Mouse (Mus musculus): ENCODE results near the gene Nemp1. TPM values are rescaled to one million over a fixed set of nuclear protein-coding genes. Genes with fewer than 3 reads are reported as not detected.

The Nemp1 gene
- total RNA-seq, 1 experiment = 23.6 TPM

DNA sequence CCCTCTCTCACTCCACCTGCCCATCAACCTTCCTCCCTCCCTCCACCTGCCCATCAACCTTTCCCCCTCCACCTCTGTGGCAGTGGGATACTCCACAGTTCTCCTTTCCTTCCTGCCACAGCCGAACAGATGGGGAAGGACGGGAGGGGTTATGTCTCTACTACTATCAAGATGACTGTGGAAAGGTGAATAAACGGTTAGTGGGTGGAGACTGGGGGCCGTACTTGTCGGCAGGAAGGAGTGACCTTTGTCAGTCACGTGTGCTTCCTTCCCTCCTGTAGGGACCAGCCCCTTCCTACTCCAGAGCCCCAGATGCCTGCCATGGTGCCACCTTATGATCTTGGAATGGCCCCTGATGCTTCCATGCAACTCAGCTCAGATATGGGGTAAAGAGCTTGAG is 8.6 kb upstream of the Nemp1 start:
- Histone ChIP-seq H3K9ac (ENCODE audit: insufficient read depth, low read depth, low read length, poor library complexity, severe bottlenecking) (peak overlapping the region; percentile 78), H3K4me1 (ENCODE audit: control insufficient read depth in 2 of 2, insufficient read depth in 2 of 2, low read length in 2 of 2, poor library complexity in 1 of 2) (peaks cover 0 to 27% of the 10 kb centered on the region in 2 experiments; a peak in 2 of 4 replicates), H3K36me3 (ENCODE audit: control insufficient read depth, insufficient read depth, low read length, poor library complexity, severe bottlenecking) (peaks cover 9% of the 10 kb centered on the region), H3K9me3 (ENCODE audit: control insufficient read depth, insufficient read depth, low read depth, low read length) (no peaks in the 10 kb centered on the region), H3K4me3 (ENCODE audit: insufficient read depth in 1 of 2, low read depth in 1 of 2, low read length in 2 of 2, poor library complexity in 1 of 2, severe bottlenecking in 1 of 2) (peak overlapping the region; percentile 71 to 93), H3K27ac (ENCODE audit: insufficient read depth, low read depth, low read length, poor library complexity, severe bottlenecking) (0 out of 2 replicates have a peak overlapping the region, but pooled peaks have one; percentile 50)
- no peak for DNase-seq (ENCODE audit: low read depth, low spot score)
- in situ Hi-C loops (cut with MboI; ENCODE audit: low sequenced_read_pairs in 2 of 2, unreplicated experiment in 2 of 2) = no loop called here
- TF ChIP-seq CHD2 (IDR thresholded peaks at IDR 0.05; ENCODE audit: low read depth, low read length) (no peak), HCFC1 (IDR thresholded peaks at IDR 0.05; ENCODE audit: borderline replicate concordance, insufficient read depth, low read length) (no peak), ZNF384 (IDR thresholded peaks at IDR 0.05; ENCODE audit: low read depth, low read length) (no peak), ZC3H11A (IDR thresholded peaks at IDR 0.05; ENCODE audit: borderline replicate concordance, low read depth, low read length) (no peak), MAFK (IDR thresholded peaks at IDR 0.05; ENCODE audit: insufficient read depth, low read depth, low read length) (no peak)

DNA sequence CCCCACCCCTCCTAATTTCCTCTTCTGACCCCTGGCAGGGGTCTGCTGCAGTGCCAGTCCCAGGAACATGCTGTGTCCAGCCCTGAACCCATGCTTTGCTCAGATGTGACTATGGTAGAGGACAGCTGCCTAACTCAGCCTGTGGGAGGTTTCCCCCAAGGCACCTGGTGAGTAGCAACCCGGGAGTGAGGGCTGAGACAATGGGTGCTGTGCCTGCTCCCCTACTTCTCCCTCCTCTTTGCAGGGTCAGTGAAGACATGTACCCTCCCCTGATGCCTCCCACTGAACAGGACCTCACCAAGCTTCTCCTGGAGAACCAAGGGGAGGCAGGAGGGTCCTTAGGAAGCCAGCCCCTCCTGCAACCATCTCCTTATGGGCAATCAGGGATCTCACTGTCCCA is 7.2 kb upstream of the Nemp1 start:
- DNase-seq (ENCODE audit: low read depth, low spot score) = no peak
- peaks cover 11% of the 10 kb centered on the region for H3K36me3 ChIP-seq (ENCODE audit: control insufficient read depth, insufficient read depth, low read length, poor library complexity, severe bottlenecking)

DNA sequence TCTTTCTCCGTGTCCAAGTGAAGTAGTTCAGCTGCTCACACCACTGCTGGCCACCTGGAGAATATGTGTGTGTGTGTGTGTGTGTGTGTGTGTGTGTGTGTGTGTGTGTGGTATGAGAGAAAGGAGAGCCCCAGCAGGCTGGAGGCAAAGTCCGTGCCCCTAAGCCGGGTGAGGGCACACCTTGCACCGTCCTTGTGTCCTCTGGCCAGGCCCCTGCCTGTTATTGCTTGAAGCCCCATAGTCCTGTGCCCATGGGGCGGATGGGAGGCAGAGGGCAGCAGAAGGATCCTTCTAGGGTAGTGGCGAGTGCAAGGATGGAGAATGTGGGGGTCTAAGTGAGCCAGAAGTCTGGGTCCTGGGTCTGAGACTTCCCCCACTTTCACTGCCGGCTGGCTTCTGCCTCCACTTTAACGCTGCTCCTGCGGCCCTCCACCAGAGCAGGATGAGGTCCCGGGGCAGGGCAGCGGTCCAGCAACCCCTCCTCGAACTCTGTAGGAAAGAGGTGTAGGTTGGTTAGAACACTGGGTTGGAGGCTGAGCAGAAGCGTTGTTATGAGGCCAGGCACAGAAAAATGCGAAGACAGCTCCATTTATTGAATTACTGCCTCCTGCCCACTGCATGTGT is 5.3 kb upstream of the Nemp1 start:
- H3K27ac ChIP-seq (ENCODE audit: insufficient read depth, low read depth, low read length, poor library complexity, severe bottlenecking) = no peak overlapping the region
- H3K9ac ChIP-seq (ENCODE audit: insufficient read depth, low read depth, low read length, poor library complexity, severe bottlenecking) = peak overlapping the region; percentile 44
- H3K4me1 ChIP-seq (ENCODE audit: control insufficient read depth in 2 of 2, insufficient read depth in 2 of 2, low read length in 2 of 2, poor library complexity in 1 of 2) = peaks cover 0 to 35% of the 10 kb centered on the region in 2 experiments; a peak in 2 of 4 replicates
- DNase-seq (ENCODE audit: low read depth, low spot score) = no peak
- in situ Hi-C loops (cut with MboI; ENCODE audit: low sequenced_read_pairs in 2 of 2, unreplicated experiment in 2 of 2) = no loop called here
- peaks cover 16% of the 10 kb centered on the region for H3K36me3 ChIP-seq (ENCODE audit: control insufficient read depth, insufficient read depth, low read length, poor library complexity, severe bottlenecking)
- TF ChIP-seq CHD2 (IDR thresholded peaks at IDR 0.05; ENCODE audit: low read depth, low read length) (no peak), ZC3H11A (IDR thresholded peaks at IDR 0.05; ENCODE audit: borderline replicate concordance, low read depth, low read length) (no peak), MAFK (IDR thresholded peaks at IDR 0.05; ENCODE audit: insufficient read depth, low read depth, low read length) (no peak), HCFC1 (IDR thresholded peaks at IDR 0.05; ENCODE audit: borderline replicate concordance, insufficient read depth, low read length) (no peak), ZNF384 (IDR thresholded peaks at IDR 0.05; ENCODE audit: low read depth, low read length) (no peak)
- peak overlapping the region; percentile 8 to 18; a peak in 3 of 4 replicates for H3K4me3 ChIP-seq (ENCODE audit: insufficient read depth in 1 of 2, low read depth in 1 of 2, low read length in 2 of 2, poor library complexity in 1 of 2, severe bottlenecking in 1 of 2)
- no peaks in the 10 kb centered on the region for H3K9me3 ChIP-seq (ENCODE audit: control insufficient read depth, insufficient read depth, low read depth, low read length)

More for the DNA sequence above, 7.2 kb upstream of the Nemp1 start:
- Histone ChIP-seq H3K4me1 (ENCODE audit: control insufficient read depth in 2 of 2, insufficient read depth in 2 of 2, low read length in 2 of 2, poor library complexity in 1 of 2) (peaks cover 0 to 34% of the 10 kb centered on the region in 2 experiments; a peak in 2 of 4 replicates), H3K9ac (ENCODE audit: insufficient read depth, low read depth, low read length, poor library complexity, severe bottlenecking) (no peak overlapping the region), H3K9me3 (ENCODE audit: control insufficient read depth, insufficient read depth, low read depth, low read length) (no peaks in the 10 kb centered on the region), H3K4me3 (ENCODE audit: insufficient read depth in 1 of 2, low read depth in 1 of 2, low read length in 2 of 2, poor library complexity in 1 of 2, severe bottlenecking in 1 of 2) (no peak overlapping the region), H3K27ac (ENCODE audit: insufficient read depth, low read depth, low read length, poor library complexity, severe bottlenecking) (no peak overlapping the region; the same call in 1 of the 2 replicates)
- TF ChIP-seq HCFC1 (IDR thresholded peaks at IDR 0.05; ENCODE audit: borderline replicate concordance, insufficient read depth, low read length) = no peak
- in situ Hi-C loops (cut with MboI; ENCODE audit: low sequenced_read_pairs in 2 of 2, unreplicated experiment in 2 of 2) = no loop called here

DNA sequence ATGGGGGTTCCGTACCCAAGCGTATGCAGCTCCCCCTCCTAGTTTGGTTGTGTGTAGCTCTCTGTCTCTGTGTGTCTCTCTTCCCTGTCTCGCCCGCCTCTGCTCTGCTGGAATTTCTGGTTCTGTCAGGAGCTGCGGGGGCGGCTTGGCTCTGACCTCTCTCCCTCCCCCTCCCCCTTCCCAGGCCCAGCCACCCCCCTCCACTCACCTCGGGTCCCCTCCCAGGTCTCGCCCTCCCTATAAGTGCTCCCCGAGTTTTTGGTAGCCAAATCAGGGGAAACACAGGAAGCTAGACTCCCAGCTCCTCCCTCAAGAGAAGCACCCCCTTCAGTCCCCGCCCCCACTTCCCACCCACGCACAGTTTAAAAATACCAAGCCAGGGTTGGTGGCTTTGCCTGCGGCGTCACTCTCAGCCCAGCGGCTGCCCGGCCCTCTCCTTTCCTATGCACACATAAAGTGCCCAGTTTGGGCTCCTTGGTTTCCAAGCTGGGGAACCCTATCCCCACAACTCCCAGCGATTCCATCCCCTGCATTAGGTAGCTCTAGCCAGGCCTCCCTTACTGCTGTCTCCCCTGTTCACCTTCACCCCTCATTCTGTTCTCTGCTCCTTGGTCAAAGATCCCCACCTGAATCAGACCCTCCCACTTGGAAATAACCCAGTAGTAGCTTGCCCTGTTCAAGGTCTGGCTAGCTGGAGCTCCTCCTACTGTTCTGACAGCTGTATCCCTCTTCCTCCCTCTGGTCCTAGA is 4.6 kb upstream of the Nemp1 start:
- in situ Hi-C loops (cut with MboI; ENCODE audit: low sequenced_read_pairs in 2 of 2, unreplicated experiment in 2 of 2) = no loop called here
- H3K36me3 ChIP-seq (ENCODE audit: control insufficient read depth, insufficient read depth, low read length, poor library complexity, severe bottlenecking) = peaks cover 16% of the 10 kb centered on the region
- H3K4me1 ChIP-seq (ENCODE audit: control insufficient read depth in 2 of 2, insufficient read depth in 2 of 2, low read length in 2 of 2, poor library complexity in 1 of 2) = peaks cover 0 to 31% of the 10 kb centered on the region in 2 experiments; a peak in 2 of 4 replicates
- no peaks in the 10 kb centered on the region for H3K9me3 ChIP-seq (ENCODE audit: control insufficient read depth, insufficient read depth, low read depth, low read length)
- H3K4me3 ChIP-seq (ENCODE audit: insufficient read depth in 1 of 2, low read depth in 1 of 2, low read length in 2 of 2, poor library complexity in 1 of 2, severe bottlenecking in 1 of 2) = peak overlapping the region; percentile 18 to 37
- no peak for DNase-seq (ENCODE audit: low read depth, low spot score)
- H3K27ac ChIP-seq (ENCODE audit: insufficient read depth, low read depth, low read length, poor library complexity, severe bottlenecking) = no peak overlapping the region
- H3K9ac ChIP-seq (ENCODE audit: insufficient read depth, low read depth, low read length, poor library complexity, severe bottlenecking) = peak overlapping the region; percentile 44; the same call in 1 of the 2 replicates
- TF ChIP-seq CHD2 (IDR thresholded peaks at IDR 0.05; ENCODE audit: low read depth, low read length) = no peak
- TF ChIP-seq HCFC1 (IDR thresholded peaks at IDR 0.05; ENCODE audit: borderline replicate concordance, insufficient read depth, low read length) = no peak
- TF ChIP-seq MAFK (IDR thresholded peaks at IDR 0.05; ENCODE audit: insufficient read depth, low read depth, low read length) = no peak
- TF ChIP-seq ZC3H11A (IDR thresholded peaks at IDR 0.05; ENCODE audit: borderline replicate concordance, low read depth, low read length) = no peak
- no peak for TF ChIP-seq ZNF384 (IDR thresholded peaks at IDR 0.05; ENCODE audit: low read depth, low read length)
